Mouse (Mus musculus) myocyte (in vitro differentiated cells): Measurements from ENCODE around the gene Stard10.

Experiments
- CEBPB ChIP-seq: IDR thresholded peaks from 2 replicates; pipeline ENCODE4 v1.6.1; 2011; ENCODE audit warnings: mild to moderate bottlenecking, moderate library complexity; ENCODE audit not compliant: poor library complexity, insufficient read depth, severe bottlenecking
- E2F4 ChIP-seq: IDR thresholded peaks from one replicate; pipeline ENCODE4 v1.6.1; 2011; ENCODE audit warnings: mild to moderate bottlenecking, control low read depth, moderate library complexity; ENCODE audit not compliant: insufficient read depth
- MAX ChIP-seq: IDR thresholded peaks from one replicate; pipeline ENCODE4 v1.6.1; 2011; ENCODE audit warnings: low read depth, mild to moderate bottlenecking, control low read depth
- MYOD1 ChIP-seq, 3 experiments: IDR thresholded peaks; one replicate each; pipeline ENCODE4 v1.6.1; 2011; ENCODE audit warnings: control low read depth in 2 of 3, low read depth in 2 of 3, mild to moderate bottlenecking in 2 of 3, moderate library complexity in 1 of 3; ENCODE audit not compliant: insufficient read length in 2 of 3, control insufficient read depth in 1 of 3
- MYOG ChIP-seq, 3 experiments: IDR thresholded peaks; one replicate each; pipeline ENCODE4 v1.6.1; 2011; ENCODE audit warnings: control low read depth in 2 of 3, low read depth in 2 of 3, mild to moderate bottlenecking in 2 of 3; ENCODE audit not compliant: insufficient read length in 2 of 3, control insufficient read depth in 1 of 3, insufficient read depth in 1 of 3
- POLR2A ChIP-seq: IDR thresholded peaks from one replicate; pipeline ENCODE4 v1.6.1; 2011; ENCODE audit warnings: low read depth, mild to moderate bottlenecking, control low read depth, moderate library complexity; ENCODE audit not compliant: insufficient read length
- POLR2AphosphoS2 ChIP-seq: IDR thresholded peaks from one replicate; pipeline ENCODE4 v1.6.1; 2011; ENCODE audit warnings: low read depth, control low read depth; ENCODE audit not compliant: insufficient read length
- SRF ChIP-seq: IDR thresholded peaks from one replicate; pipeline ENCODE4 v1.6.1; 2011; ENCODE audit warnings: low read depth; ENCODE audit not compliant: control insufficient read depth, insufficient read length
- TCF12 ChIP-seq: IDR thresholded peaks from one replicate; pipeline ENCODE4 v1.6.1; 2011; ENCODE audit warnings: mild to moderate bottlenecking, control low read depth; ENCODE audit not compliant: poor library complexity, insufficient read depth, severe bottlenecking
- USF1 ChIP-seq: IDR thresholded peaks from one replicate; pipeline ENCODE4 v1.6.1; 2011; ENCODE audit warnings: low read depth, mild to moderate bottlenecking, control low read depth, moderate library complexity

GRCm38 (mm10) chr7:101309985-101310326 is 6.9 kb upstream of the Stard10 start:
- TF ChIP-seq POLR2A (no peak), USF1 (no peak), CEBPB (no peak), MAX (no peak), TCF12 (no peak), E2F4 (no peak), SRF (no peak), MYOG (IDR thresholded peaks at IDR 0.05; ENCODE audit: control insufficient read depth in 1 of 3, insufficient read depth in 1 of 3, insufficient read length in 2 of 3, low read depth in 2 of 3) (no peak), POLR2AphosphoS2 (no peak), MYOD1 (IDR thresholded peaks at IDR 0.05; ENCODE audit: control insufficient read depth in 1 of 3, insufficient read length in 2 of 3, low read depth in 2 of 3) (no peak)
